Mouse (Mus musculus): ENCODE data around the gene Itga7.

The Itga7 gene

DNA sequence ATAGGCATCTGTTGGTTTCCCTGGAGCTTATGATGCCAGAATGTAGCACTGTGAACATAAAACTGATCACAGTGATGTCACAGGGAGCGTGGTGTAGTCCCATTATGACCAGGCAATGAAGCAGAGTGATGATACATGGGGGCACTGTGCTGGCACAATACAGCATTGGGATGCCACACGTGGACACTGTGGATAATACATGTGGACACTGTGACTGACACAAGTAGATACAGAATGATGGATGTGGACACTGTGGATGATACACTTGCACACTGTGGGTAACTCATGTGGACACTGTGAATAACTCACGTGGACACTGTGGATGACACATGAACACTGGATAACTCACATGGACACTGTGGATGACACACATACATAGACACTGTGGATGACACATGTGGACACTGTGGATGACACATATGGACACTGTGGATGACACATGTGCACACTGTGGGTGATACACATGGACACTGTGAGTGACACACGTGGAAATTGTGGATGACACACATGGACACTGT lies 63.0 kb downstream of the Itga7 start:
- H3K36me3 ChIP-seq (ENCODE audit: insufficient read depth, low read length): no peaks in the 10 kb centered on the region
- no peaks in the 10 kb centered on the region for H3K9me3 ChIP-seq (ENCODE audit: low read length)
- no peaks in the 10 kb centered on the region for H3K4me1 ChIP-seq (replicated peaks; ENCODE audit: low read depth, low read length)
- no peak overlapping the region for H3K4me3 ChIP-seq (replicated peaks; ENCODE audit: low read length)
- no peaks in the 10 kb centered on the region for H3K27me3 ChIP-seq (ENCODE audit: insufficient read depth, low read length)
- no peak for TF ChIP-seq NANOG (IDR thresholded peaks at IDR 0.05; ENCODE audit: borderline replicate concordance, low read length)
- TF ChIP-seq POU5F1 (IDR thresholded peaks at IDR 0.05; ENCODE audit: borderline replicate concordance, low read length): no peak
- TF ChIP-seq CTCF (conservative IDR thresholded peaks at IDR 0.05; ENCODE audit: low read length): no peak

DNA sequence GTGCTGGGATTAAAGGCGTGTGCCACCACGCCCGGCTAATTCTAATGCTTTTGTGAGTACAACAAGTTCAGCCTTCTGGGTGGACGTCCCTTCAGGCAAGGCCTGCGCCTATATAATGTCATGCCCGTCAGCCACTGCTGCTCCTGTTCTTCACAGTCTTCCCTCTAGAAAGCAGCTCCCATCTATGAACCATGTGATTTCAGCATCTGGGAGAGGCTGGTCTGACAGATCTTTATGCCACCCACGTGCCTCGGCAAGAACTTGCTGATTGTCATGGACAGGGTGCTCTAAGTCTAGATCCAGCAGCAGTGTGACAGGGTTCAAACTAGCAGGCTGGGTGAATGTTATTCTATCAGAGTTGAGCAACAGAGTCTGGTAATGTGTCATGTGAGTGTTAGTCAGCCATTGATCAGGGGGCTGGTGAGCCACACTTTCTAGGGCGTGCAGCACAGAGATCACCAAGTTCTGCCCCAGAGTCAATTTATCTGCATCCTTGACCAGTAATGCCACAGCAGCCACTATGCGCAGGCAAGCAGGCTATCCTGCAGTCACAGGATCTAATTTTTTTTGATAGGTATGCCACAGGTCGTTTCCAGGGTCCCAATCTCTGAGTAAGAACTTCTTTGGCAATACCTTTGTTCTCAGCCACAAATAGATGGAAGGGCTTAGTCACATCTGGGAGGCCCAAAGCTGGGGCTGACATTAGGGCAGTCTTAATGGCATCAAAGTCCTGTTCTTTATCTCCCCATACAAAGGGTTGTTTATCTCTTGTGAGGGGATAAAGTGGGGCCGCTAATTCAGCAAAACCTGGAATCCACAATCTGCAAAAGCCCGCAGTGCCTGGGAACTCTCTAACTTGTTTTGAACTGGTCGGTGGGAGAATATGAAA lies 70.7 kb downstream of the Itga7 start:
- no peak for TF ChIP-seq CTCF (conservative IDR thresholded peaks at IDR 0.05; ENCODE audit: low read length)
- no peak for TF ChIP-seq NANOG (IDR thresholded peaks at IDR 0.05; ENCODE audit: borderline replicate concordance, low read length)
- TF ChIP-seq POU5F1 (IDR thresholded peaks at IDR 0.05; ENCODE audit: borderline replicate concordance, low read length): no peak

More for the DNA sequence above, 70.7 kb downstream of the Itga7 start:
- Histone ChIP-seq H3K9me3 (ENCODE audit: low read length) (peaks cover 51% of the 10 kb centered on the region), H3K36me3 (ENCODE audit: insufficient read depth, low read length) (no peaks in the 10 kb centered on the region), H3K4me3 (replicated peaks; ENCODE audit: low read length) (no peak overlapping the region), H3K27me3 (ENCODE audit: insufficient read depth, low read length) (no peaks in the 10 kb centered on the region), H3K4me1 (replicated peaks; ENCODE audit: low read depth, low read length) (no peaks in the 10 kb centered on the region)
